Mouse (Mus musculus) myocyte (in vitro differentiated cells): Measurements from ENCODE around the gene Scmh1. TPM values are rescaled to one million over a fixed set of nuclear protein-coding genes. Genes with fewer than 3 reads are reported as not detected.

Source experiments
- H3K27me3 ChIP-seq: one replicate; pipeline ENCODE4 v1.6.1; 2011; ENCODE audit not compliant: control insufficient read depth, insufficient read depth, insufficient read length
- H3K36me3 ChIP-seq: one replicate; pipeline ENCODE4 v1.6.1; 2011; ENCODE audit not compliant: control insufficient read depth, insufficient read depth
- H3K4me2 ChIP-seq: one replicate; pipeline ENCODE4 v1.6.1; 2011; ENCODE audit warnings: low read depth, control low read depth
- H3K4me3 ChIP-seq: one replicate; pipeline ENCODE4 v1.5.1; 2011; ENCODE audit warnings: mild to moderate bottlenecking, control low read depth, moderate library complexity
- H3K79me2 ChIP-seq: one replicate; pipeline ENCODE4 v1.6.1; 2011; ENCODE audit not compliant: control insufficient read depth, insufficient read depth
- H3ac ChIP-seq: one replicate; pipeline ENCODE4 v1.6.1; 2011; ENCODE audit not compliant: control insufficient read depth, insufficient read length
- CEBPB ChIP-seq: IDR thresholded peaks from 2 replicates; pipeline ENCODE4 v1.6.1; 2011; ENCODE audit warnings: mild to moderate bottlenecking, moderate library complexity; ENCODE audit not compliant: poor library complexity, insufficient read depth, severe bottlenecking
- E2F4 ChIP-seq: IDR thresholded peaks from one replicate; pipeline ENCODE4 v1.6.1; 2011; ENCODE audit warnings: mild to moderate bottlenecking, control low read depth, moderate library complexity; ENCODE audit not compliant: insufficient read depth
- MAX ChIP-seq: IDR thresholded peaks from one replicate; pipeline ENCODE4 v1.6.1; 2011; ENCODE audit warnings: low read depth, mild to moderate bottlenecking, control low read depth
- MYOD1 ChIP-seq, 3 experiments: IDR thresholded peaks; one replicate each; pipeline ENCODE4 v1.6.1; 2011; ENCODE audit warnings: control low read depth in 2 of 3, low read depth in 2 of 3, mild to moderate bottlenecking in 2 of 3, moderate library complexity in 1 of 3; ENCODE audit not compliant: insufficient read length in 2 of 3, control insufficient read depth in 1 of 3
- MYOG ChIP-seq, 3 experiments: IDR thresholded peaks; one replicate each; pipeline ENCODE4 v1.6.1; 2011; ENCODE audit warnings: control low read depth in 2 of 3, low read depth in 2 of 3, mild to moderate bottlenecking in 2 of 3; ENCODE audit not compliant: insufficient read length in 2 of 3, control insufficient read depth in 1 of 3, insufficient read depth in 1 of 3
- POLR2A ChIP-seq: IDR thresholded peaks from one replicate; pipeline ENCODE4 v1.6.1; 2011; ENCODE audit warnings: low read depth, mild to moderate bottlenecking, control low read depth, moderate library complexity; ENCODE audit not compliant: insufficient read length
- POLR2AphosphoS2 ChIP-seq: IDR thresholded peaks from one replicate; pipeline ENCODE4 v1.6.1; 2011; ENCODE audit warnings: low read depth, control low read depth; ENCODE audit not compliant: insufficient read length
- REST ChIP-seq: IDR thresholded peaks from one replicate; pipeline ENCODE4 v1.6.1; 2011; ENCODE audit warnings: mild to moderate bottlenecking, control low read depth, moderate library complexity; ENCODE audit not compliant: insufficient read depth, insufficient read length
- SRF ChIP-seq: IDR thresholded peaks from one replicate; pipeline ENCODE4 v1.6.1; 2011; ENCODE audit warnings: low read depth; ENCODE audit not compliant: control insufficient read depth, insufficient read length
- TCF12 ChIP-seq: IDR thresholded peaks from one replicate; pipeline ENCODE4 v1.6.1; 2011; ENCODE audit warnings: mild to moderate bottlenecking, control low read depth; ENCODE audit not compliant: poor library complexity, insufficient read depth, severe bottlenecking
- TCF3 ChIP-seq: IDR thresholded peaks from one replicate; pipeline ENCODE4 v1.6.1; 2011; ENCODE audit warnings: low read depth, control low read depth; ENCODE audit not compliant: insufficient read length
- USF1 ChIP-seq: IDR thresholded peaks from one replicate; pipeline ENCODE4 v1.6.1; 2011; ENCODE audit warnings: low read depth, mild to moderate bottlenecking, control low read depth, moderate library complexity
- polyA plus RNA-seq: library from polyadenylated mRNA; unstranded; fragments of >200 nt; fragmentation: generic; extraction: Trizol; gene quantifications from one replicate; pipeline ENCODE4 v1.2.1, GENCODE M21; 2012; ENCODE audit warnings: missing spikeins

Gene Scmh1
- polyA plus RNA-seq, 1 experiment = 27.4 TPM

DNA sequence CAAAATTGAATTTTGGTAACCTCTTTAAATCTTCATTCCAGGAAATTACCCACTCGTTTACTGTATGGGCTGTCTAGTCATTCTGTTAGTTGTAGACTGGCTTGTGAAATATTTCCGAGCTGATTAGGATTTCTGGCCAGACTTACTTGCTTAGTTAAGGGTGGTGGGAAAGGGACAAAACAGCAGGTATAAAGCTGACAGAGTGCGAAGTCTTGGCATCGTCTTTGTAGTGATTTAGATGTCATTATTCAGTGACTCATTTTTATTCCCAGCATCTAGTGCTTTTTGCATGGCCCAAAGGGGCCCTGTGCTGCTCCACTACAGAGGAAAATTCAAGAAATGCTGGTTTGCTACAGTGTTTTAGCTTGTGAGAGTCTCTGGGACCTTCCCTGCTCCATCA, 56.7 kb downstream of the Scmh1 start:
- Histone ChIP-seq H3K4me3 (no peak overlapping the region), H3ac (no peak overlapping the region), H3K36me3 (peaks cover 6% of the 10 kb centered on the region), H3K27me3 (no peaks in the 10 kb centered on the region), H3K4me2 (no peak overlapping the region), H3K79me2 (no peaks in the 10 kb centered on the region)
- TF ChIP-seq TCF3 (no peak), POLR2AphosphoS2 (no peak), POLR2A (no peak), USF1 (no peak), MYOG (IDR thresholded peaks at IDR 0.05; ENCODE audit: control insufficient read depth in 1 of 3, insufficient read depth in 1 of 3, insufficient read length in 2 of 3, low read depth in 2 of 3) (no peak), MAX (no peak)

GRCm38 (mm10) chr4:120472946-120473345, 67.9 kb downstream of the Scmh1 start:
- no peak overlapping the region for H3K4me3 ChIP-seq
- H3K4me2 ChIP-seq = no peak overlapping the region
- no peaks in the 10 kb centered on the region for H3K79me2 ChIP-seq
- H3ac ChIP-seq = no peak overlapping the region
- TF ChIP-seq E2F4 (no peak), POLR2AphosphoS2 (no peak)
- no peaks in the 10 kb centered on the region for H3K27me3 ChIP-seq
- peaks cover 6% of the 10 kb centered on the region for H3K36me3 ChIP-seq

GRCm38 (mm10) chr4:120487707-120488106, 82.6 kb downstream of the Scmh1 start:
- no peaks in the 10 kb centered on the region for H3K27me3 ChIP-seq
- H3ac ChIP-seq = no peak overlapping the region
- peak; percentile 95 for TF ChIP-seq CEBPB
- no peak for TF ChIP-seq MYOG (IDR thresholded peaks at IDR 0.05; ENCODE audit: control insufficient read depth in 1 of 3, insufficient read depth in 1 of 3, insufficient read length in 2 of 3, low read depth in 2 of 3)
- H3K79me2 ChIP-seq = no peaks in the 10 kb centered on the region
- no peak overlapping the region for H3K4me3 ChIP-seq
- peaks cover 10% of the 10 kb centered on the region for H3K36me3 ChIP-seq
- H3K4me2 ChIP-seq = peak overlapping the region; percentile 7

DNA sequence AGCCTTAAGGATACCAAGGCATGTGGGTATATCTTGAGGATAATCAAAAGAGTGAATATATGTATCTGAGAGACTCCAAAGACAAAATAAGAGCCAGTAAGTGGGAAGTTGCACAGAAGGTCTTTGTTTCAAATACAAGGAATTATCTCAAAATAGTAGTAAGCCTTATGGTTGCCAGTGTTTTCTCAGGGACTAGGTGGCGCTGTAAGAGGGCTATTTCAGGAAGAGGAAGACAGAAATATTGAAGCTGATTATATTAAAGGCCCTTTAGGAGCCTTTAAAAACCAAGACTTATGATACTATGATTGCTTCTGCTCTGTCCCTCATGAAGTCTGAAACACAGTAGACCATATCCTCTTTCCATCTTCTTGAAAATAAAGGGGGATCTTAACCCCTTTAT, 101.9 kb downstream of the Scmh1 start:
- Histone ChIP-seq H3K4me2 (no peak overlapping the region), H3K79me2 (no peaks in the 10 kb centered on the region), H3K36me3 (peaks cover 16% of the 10 kb centered on the region), H3K4me3 (no peak overlapping the region), H3ac (no peak overlapping the region), H3K27me3 (no peaks in the 10 kb centered on the region)
- TF ChIP-seq TCF12 (no peak), E2F4 (no peak), MYOD1 (IDR thresholded peaks at IDR 0.05; ENCODE audit: control insufficient read depth in 1 of 3, insufficient read length in 2 of 3, low read depth in 2 of 3) (no peak), POLR2AphosphoS2 (no peak), MYOG (IDR thresholded peaks at IDR 0.05; ENCODE audit: control insufficient read depth in 1 of 3, insufficient read depth in 1 of 3, insufficient read length in 2 of 3, low read depth in 2 of 3) (no peak), TCF3 (no peak), POLR2A (no peak), USF1 (no peak), SRF (no peak), MAX (no peak), CEBPB (no peak), REST (no peak)

DNA sequence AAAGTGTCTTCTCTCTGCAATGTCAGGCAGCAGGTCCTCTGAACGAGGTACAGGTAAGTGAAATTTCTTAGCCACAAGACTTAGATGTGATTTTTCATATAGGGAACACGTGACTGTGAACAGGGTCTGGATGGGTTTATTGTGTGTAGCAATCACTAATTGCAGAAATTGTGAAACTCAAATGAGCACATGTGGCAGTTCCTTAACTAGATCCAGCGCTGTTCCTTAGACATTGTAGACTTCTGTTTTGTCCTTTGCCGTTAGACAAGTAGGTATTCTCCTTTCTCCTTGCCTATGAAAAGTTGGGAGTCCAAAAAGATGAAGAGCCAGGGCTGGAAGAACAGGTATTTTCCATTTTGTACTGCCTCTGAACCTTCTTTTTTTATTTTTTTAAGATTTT, 106.1 kb downstream of the Scmh1 start:
- H3K27me3 ChIP-seq = no peaks in the 10 kb centered on the region
- H3ac ChIP-seq = no peak overlapping the region
- H3K79me2 ChIP-seq = no peaks in the 10 kb centered on the region
- H3K4me3 ChIP-seq = no peak overlapping the region
- H3K36me3 ChIP-seq = peaks cover 10% of the 10 kb centered on the region
- no peak overlapping the region for H3K4me2 ChIP-seq
- TF ChIP-seq SRF (no peak), USF1 (no peak), E2F4 (no peak)

GRCm38 (mm10) chr4:120514366-120514765, 109.3 kb downstream of the Scmh1 start:
- Histone ChIP-seq H3K27me3 (no peaks in the 10 kb centered on the region), H3K36me3 (peaks cover 10% of the 10 kb centered on the region), H3ac (no peak overlapping the region), H3K4me2 (no peak overlapping the region), H3K79me2 (no peaks in the 10 kb centered on the region), H3K4me3 (no peak overlapping the region)
- TF ChIP-seq SRF (no peak), USF1 (no peak), POLR2AphosphoS2 (no peak), MYOD1 (IDR thresholded peaks at IDR 0.05; ENCODE audit: control insufficient read depth in 1 of 3, insufficient read length in 2 of 3, low read depth in 2 of 3) (no peak), MAX (no peak), E2F4 (no peak), REST (no peak), CEBPB (no peak), MYOG (IDR thresholded peaks at IDR 0.05; ENCODE audit: control insufficient read depth in 1 of 3, insufficient read depth in 1 of 3, insufficient read length in 2 of 3, low read depth in 2 of 3) (no peak), TCF12 (no peak)
